Mouse (Mus musculus) layer of hippocampus, postnatal 25 days (tissue): ENCODE measurements around the gene 2900026A02Rik. TPM values are rescaled to one million over a fixed set of nuclear protein-coding genes. Genes with fewer than 3 reads are reported as not detected.
A peak's percentile ranks its signal among the peaks of the same experiment; 100 is the strongest.
"Not testable (repeated sequence)": the region's sequence is repeated elsewhere in the genome, so short reads cannot be mapped to it uniquely, and the experiment has no call there.

Source experiments
- DNase-seq, 2 experiments: peaks; one replicate each; pipeline ENCODE4 v3.0.0; 2022; ENCODE audit warnings: mixed read lengths in 2 of 2, low spot score in 1 of 2; ENCODE audit errors: extremely low spot score in 1 of 2
- total RNA-seq, 2 experiments: library from RNA; stranded (reverse); gene quantifications; 2 replicates each; pipeline ENCODE4 v1.2.3; 2021

Gene 2900026A02Rik
- total RNA-seq, 2 experiments from 2014 or later: 61.2 to 64.5 TPM

GRCm38 (mm10) chr5:113132635-113133041 is 88.4 kb downstream of the 2900026A02Rik start:
- DNase-seq: no peak

- no peak for DNase-seq
Observed at GRCm38 (mm10) chr5:113128426-113128825, 92.6 kb downstream of the 2900026A02Rik start.

GRCm38 (mm10) chr5:113126476-113126875 is 94.6 kb downstream of the 2900026A02Rik start:
- peak; percentile 47 to 49 for DNase-seq

DNA sequence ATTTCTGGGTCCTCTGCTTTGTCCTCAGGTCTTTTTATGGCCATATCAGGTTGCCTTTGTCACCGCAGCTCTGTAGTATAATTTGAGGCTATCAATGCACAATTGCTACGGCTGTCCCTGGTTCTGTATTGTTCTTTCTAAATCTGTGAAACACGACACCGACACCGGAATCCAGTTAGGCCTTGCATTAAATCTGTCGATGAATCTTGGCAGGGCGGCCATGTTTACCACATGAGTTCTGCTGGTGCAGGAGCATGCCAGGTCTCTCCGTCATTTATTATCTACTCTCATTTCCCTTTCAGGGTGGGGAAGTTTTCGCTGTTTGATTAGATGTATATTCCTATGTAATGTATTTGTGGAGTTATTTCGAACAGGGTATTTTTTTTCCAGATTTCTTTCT is 97.3 kb downstream of the 2900026A02Rik start:
- DNase-seq: no peak

DNA sequence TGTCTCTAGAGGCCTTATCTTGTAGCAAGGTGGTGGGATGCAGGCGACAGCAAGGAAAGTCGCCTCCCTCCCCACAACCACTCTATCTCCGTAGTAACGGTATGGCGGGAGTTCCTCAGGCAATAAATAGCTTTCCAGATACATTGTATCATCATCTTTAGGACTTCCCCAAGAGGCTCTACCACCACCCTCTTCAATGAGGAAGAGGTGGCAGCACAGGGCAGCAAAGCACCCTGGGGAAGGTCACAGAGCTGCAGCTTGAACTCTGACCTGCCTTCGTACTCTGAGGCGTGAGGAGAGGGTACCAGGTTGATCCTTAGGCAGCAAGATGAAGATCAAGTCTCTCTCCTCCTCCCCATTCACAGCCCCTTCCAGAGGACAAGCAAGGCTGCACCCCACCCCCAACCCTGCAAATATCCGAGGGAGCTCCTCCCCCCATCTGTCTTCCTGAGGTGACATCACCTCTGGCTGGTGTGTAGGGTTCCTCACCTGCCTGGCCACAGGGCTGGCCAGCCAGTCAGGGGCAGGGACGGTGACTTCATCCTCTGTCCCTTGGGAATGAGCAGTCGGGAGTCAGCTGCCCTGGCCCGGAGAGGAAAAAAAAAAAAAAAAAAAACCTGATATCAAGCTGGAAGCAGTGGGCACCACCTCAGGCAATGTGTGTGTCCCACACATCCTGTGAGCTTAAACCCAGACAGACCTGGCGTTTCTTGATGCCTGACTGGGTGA is 98.5 kb downstream of the 2900026A02Rik start:
- no peak for DNase-seq

DNA sequence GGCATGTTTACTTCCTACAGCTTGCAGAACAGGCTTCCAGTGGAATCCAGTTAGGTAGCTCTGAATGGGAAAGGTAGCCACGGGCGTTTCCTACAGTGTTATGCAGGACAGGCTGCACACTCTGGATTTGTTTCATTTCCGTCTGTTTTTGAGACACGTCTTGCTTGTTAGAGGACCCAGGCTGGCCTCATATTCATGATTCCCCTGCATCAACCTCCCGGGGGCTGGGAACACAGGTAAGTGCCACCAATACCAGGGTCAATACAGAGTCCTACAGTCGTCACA is 99.5 kb downstream of the 2900026A02Rik start:
- no peak for DNase-seq

DNA sequence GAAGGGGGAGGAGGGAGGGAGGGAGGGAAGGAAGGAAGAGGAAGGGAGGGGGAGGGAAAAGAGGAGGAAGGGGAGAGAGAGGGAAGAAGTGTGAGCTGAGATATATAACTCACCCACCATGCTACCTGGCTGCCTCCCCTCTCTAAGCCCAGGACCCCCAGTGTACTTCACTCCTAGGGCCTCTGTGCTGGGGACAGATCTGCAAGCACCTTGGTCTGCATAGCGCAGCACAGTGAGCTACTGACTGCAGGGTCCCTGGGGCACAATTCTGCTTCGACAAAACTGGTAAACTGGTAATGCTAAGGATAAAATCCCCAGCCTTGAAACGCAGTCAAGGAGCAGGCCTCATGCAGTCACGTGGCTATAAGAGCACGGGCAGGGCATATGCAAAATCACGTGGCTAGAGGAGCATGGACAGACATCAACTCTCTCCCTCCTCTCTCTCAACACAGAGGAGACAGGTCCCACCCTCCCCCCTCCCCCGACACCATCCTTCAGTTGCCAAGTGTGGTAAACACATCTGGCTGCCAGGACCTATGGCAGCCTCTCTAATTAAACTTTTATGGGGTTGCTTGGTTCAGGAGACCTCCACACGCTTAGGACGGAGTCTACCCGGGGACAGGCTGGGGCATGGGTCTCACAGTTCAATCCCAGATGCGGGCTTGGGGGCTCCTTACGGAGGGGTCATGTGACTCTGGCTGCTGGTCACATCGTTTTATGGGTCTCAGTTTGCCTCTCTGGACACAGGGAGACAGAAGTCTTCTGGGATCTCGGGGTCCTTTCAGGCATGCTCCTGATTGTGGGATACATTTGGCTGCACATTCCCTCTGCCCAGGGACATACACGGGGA is 100.1 kb downstream of the 2900026A02Rik start:
- DNase-seq: no peak

GRCm38 (mm10) chr5:113119861-113120465 is 101.1 kb downstream of the 2900026A02Rik start:
- DNase-seq: no peak

DNA sequence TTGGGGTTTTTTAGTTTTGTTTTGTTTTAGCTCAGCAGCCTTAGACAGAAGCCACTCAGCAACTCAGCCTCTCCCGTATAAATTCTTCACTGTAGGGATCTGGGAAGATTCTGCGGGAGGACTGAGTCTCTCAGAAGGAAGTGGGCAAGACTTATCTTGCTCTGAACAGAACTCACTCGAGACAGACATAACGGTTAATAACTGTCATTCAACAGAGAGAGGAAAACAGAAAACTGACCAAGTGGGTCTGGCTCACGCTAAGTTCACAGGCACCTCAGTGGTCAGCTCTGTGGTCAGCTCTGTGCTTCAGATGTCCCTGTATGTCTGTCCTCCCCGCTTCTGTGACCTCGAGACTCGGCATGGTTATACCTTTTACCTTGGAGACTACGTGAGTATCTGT is 101.7 kb downstream of the 2900026A02Rik start:
- no peak for DNase-seq

GRCm38 (mm10) chr5:113118695-113119094 is 102.3 kb downstream of the 2900026A02Rik start:
- DNase-seq: no peak

DNA sequence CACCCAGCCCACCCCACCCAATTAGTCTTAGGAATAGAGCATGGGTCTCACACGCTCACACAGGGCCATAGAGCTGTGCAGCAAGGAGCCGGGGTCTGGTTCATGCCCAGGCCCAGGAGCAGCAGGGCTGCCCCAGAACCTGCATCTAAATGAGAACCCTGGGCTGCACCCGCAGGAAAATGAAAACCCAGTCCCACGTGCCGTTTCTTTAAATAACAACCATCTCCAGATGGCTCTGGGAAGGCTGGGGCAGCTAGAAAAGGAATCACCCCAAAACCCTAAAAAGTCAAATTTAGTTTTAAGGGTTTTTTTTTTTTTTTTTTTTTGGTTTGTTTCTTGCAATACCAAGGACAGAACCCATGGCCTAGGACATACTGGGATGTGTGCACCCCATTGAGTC is 103.7 kb downstream of the 2900026A02Rik start:
- no peak for DNase-seq

- no peak for DNase-seq
Observed at GRCm38 (mm10) chr5:113115896-113116295, 105.1 kb downstream of the 2900026A02Rik start.

DNA sequence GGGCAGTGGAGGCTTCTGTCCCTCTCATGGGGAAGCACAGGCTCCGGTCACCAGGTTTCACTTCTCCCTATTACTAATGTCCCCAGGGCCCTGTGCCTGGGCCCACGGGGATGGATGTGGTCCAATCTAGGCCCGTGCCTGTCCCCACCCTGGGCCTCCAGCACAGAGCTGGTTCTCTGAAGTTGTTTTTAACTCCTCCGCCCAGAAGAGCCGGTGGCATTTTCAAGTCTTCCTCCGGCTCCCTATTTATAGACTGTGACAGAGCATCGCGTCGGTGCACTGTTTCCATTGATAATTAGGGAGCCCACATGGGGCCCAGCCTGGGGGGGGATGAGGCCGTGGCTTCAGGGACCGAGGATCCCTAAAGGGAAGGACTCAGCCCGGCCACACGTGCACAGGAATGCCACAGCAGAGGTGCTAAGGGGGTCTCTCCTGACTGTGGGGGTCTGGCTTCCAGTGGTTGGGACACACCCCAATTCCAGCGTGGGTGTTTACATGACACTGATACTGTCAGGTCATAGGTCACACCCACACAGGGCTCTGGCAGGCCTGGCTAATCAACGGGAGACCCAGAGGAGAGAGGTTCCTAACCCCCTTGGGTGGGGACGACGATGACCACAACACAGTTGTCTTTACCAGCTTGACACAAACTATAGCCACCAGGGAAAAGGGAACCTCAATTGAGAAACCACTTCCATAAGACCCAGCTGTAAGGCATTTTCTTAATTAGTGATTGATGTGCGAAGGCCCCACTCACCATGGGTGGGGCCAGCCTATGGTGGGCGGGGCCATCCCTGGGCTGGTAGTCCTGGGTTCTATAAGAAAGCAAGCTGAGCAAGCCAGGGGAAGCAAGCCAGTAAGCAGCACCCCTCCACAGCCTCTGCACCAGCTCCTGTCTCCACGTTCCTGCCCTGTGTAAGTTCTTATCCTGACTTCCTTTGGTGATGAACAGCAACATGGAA is 106.5 kb downstream of the 2900026A02Rik start:
- DNase-seq: no peak

GRCm38 (mm10) chr5:113113120-113113519 is 107.9 kb downstream of the 2900026A02Rik start:
- no peak for DNase-seq

DNA sequence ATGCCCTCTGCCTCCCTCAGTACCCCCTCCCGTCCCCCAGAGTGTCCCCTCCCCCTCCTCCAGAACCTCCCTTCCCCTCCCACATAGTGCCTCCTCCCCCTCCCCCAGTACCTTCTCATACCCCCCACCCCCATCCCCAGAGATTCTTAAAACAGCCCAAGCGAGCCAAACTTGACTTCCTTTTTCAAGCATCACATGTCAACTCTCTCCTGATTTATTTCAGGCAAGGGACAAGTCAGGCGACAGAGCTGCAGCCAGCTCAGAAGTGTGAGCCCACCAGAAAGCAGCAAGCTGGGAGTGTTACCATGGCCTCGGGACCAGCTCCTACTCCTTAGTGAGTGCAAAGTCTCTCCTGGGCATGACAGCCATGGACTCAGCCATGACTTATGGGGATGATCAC is 109.7 kb downstream of the 2900026A02Rik start:
- DNase-seq: no peak

- no peak for DNase-seq
Observed at GRCm38 (mm10) chr5:113110929-113111328, 110.1 kb downstream of the 2900026A02Rik start.

DNA sequence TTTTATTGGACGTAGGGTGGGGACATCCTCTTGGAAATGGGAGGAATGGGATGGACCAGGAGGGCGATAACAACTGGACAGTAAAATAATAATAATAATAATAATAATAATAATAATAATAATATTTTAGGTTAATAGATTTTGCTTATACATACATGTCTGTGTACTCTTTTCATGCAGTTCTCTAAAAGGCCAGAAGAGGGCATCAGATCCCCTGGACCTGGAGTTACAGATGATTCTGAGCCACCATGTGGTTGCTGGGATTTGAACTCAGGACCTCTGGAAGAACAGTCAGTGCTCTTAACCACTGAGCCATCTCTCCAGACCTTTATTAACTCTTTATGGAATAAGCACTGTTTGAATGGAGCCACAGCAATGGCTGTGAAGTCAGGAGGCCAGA is 111.4 kb downstream of the 2900026A02Rik start:
- not testable (repeated sequence) for DNase-seq

DNA sequence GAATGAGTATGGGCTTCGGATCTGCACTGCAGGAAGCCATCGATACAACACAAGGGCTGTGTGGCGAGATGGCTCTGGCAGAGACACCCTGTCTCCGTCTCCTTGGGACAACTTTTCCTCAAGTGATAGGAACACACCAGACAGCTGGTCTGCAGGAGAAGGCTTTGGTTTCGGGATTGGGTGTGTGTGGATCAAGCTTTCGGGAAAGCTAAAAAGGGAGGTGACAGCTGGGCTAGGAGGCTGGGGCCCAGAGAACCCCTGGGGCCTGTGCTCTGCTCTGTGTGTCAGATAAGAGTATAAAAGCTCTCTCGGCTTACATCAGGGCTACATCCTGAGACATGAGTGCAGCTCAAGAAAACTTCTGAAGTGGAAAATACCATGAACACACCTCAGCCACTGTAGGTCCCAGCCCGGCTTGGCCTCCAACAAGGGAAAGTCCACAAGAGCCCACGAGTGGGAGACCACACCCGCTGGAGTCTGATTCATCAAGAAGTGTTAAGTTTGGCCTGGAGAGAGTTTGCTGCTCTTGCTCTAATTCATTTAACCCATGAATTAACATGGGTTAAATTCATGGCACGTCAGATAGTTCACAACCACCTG is 112.8 kb downstream of the 2900026A02Rik start:
- no peak for DNase-seq

DNA sequence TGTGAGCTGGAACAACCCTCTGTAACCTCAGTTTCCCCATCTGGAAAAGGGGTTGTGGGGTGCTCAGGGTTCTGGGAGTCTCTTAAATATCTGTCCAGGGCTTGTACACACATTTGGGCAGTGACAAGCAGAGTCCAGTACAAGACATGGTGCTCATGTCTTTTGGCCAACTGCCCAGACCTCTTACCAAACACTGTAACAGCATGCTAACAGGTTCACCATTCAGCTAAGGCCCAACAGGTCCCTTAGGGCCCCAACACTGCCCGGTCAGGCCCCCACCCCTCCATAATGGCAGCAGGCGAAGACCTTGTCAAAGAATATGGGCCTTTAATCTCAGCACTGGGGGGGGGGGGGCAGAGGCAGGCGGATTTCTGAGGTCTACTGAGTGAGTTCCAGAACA is 113.3 kb downstream of the 2900026A02Rik start:
- DNase-seq: no peak

DNA sequence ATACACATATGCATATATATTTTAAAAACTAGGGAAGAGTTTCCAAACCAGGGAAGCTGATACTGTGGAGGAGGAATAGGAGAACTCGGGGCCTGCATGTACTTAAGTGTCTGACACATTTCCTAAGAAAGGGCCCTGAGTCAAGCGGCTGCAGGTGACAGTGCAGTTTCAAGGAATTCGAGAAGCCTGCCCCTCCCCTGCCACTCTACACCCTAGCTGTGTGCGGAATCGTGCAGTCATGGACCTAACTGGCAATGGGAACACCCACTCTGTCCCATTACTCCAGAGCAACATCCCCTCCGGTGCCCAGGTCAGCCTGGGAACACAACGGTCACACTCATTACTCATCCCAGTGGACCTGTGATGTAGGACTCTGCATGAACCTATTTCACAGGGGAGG is 114.4 kb downstream of the 2900026A02Rik start:
- no peak for DNase-seq
